Mouse (Mus musculus) skeletal muscle tissue, adult 2 months (tissue): ENCODE results near the gene Eno4.
A peak's percentile ranks its signal among the peaks of the same experiment; 100 is the strongest.

Experiments
- DNase-seq: peaks from one replicate; pipeline ENCODE4 v3.0.0-alpha.2; 2012; ENCODE audit warnings: low read depth, low spot score

Eno4 gene

GRCm38 (mm10) chr19:58974126-58974525 is 30.9 kb downstream of the Eno4 start:
- no peak for DNase-seq

GRCm38 (mm10) chr19:58975216-58975863 is 32.1 kb downstream of the Eno4 start:
- DNase-seq = no peak

- no peak for DNase-seq
These were observed 35.4 kb downstream of the Eno4 start for GRCm38 (mm10) chr19:58978401-58979171.

GRCm38 (mm10) chr19:58979436-58980055 is 36.3 kb downstream of the Eno4 start:
- peak; percentile 12 for DNase-seq

- no peak for DNase-seq
These were observed 36.8 kb downstream of the Eno4 start for GRCm38 (mm10) chr19:58980056-58980440.

GRCm38 (mm10) chr19:58981571-58981970 is 38.3 kb downstream of the Eno4 start:
- DNase-seq = no peak

- DNase-seq = no peak
These were observed 59.6 kb downstream of the Eno4 start for GRCm38 (mm10) chr19:59002827-59003226.

- no peak for DNase-seq
These were observed 63.5 kb downstream of the Eno4 start for GRCm38 (mm10) chr19:59006577-59007340.

GRCm38 (mm10) chr19:59010802-59011201 is 67.6 kb downstream of the Eno4 start:
- DNase-seq = no peak
